Mouse (Mus musculus) liver, embryonic 14.5 days (tissue): ENCODE data around the gene Cox8b. TPM values are rescaled to one million over a fixed set of nuclear protein-coding genes. Genes with fewer than 3 reads are reported as not detected.
"Not testable (repeated sequence)": the region's sequence is repeated elsewhere in the genome, so short reads cannot be mapped to it uniquely, and the experiment has no call there.

Source experiments
- ATAC-seq: fragments of 200-750 bp; cut with Nextera tagmentation; 2 replicates; pipeline ENCODE4 v1.8.0; 2017; ENCODE audit warnings: moderate number of reproducible peaks, mild to moderate bottlenecking, moderate library complexity; ENCODE audit not compliant: insufficient read depth
- DNase-seq, 3 experiments: peaks; one replicate each; pipeline ENCODE4 v3.0.0-alpha.2; 2012 to 2013; ENCODE audit warnings: low read depth in 3 of 3, low spot score in 3 of 3
- H3K27ac ChIP-seq: fragments of 300-500 bp; sonication (generic); 2 replicates; pipeline ENCODE4 v1.5.1; 2014; ENCODE audit warnings: moderate library complexity, mild to moderate bottlenecking, control low read depth, inconsistent platforms
- H3K27me3 ChIP-seq: fragments of 300-500 bp; sonication (generic); 2 replicates; pipeline ENCODE4 v1.6.1; 2014; ENCODE audit warnings: mild to moderate bottlenecking, low read length, moderate library complexity; ENCODE audit not compliant: control insufficient read depth, insufficient read depth
- H3K36me3 ChIP-seq: fragments of 300-500 bp; sonication (generic); replicated peaks from 2 replicates; pipeline ENCODE4 v1.6.1; 2014; ENCODE audit warnings: low read depth; ENCODE audit not compliant: control insufficient read depth, insufficient read depth
- H3K4me1 ChIP-seq, 2 experiments: fragments of 200-500 bp in 1 of 2; fragments of 300-500 bp in 1 of 2; sonication (generic) in 1 of 2; replicated peaks; 2 replicates each; pipeline ENCODE4 v1.6.1; 2012 to 2014; ENCODE audit warnings: antibody characterized with exemption in 1 of 2, inconsistent platforms in 1 of 2, low read length in 1 of 2; ENCODE audit not compliant: control insufficient read depth in 2 of 2, insufficient read depth in 2 of 2
- H3K4me2 ChIP-seq: fragments of 300-500 bp; sonication (generic); 2 replicates; pipeline ENCODE4 v1.6.1; 2014; ENCODE audit warnings: low read depth, mild to moderate bottlenecking, control low read depth, moderate library complexity
- H3K4me3 ChIP-seq, 2 experiments: fragments of 200-500 bp in 1 of 2; fragments of 300-500 bp in 1 of 2; sonication (generic) in 1 of 2; 2 replicates each; pipeline ENCODE4 v1.5.1; 2012 to 2014; ENCODE audit warnings: low read depth in 2 of 2, low read length in 2 of 2, mild to moderate bottlenecking in 2 of 2, control low read depth in 1 of 2, inconsistent platforms in 1 of 2, moderate library complexity in 1 of 2; ENCODE audit not compliant: insufficient read depth in 1 of 2
- H3K9ac ChIP-seq: fragments of 300-500 bp; sonication (generic); replicated peaks from 2 replicates; pipeline ENCODE4 v1.6.1; 2014; ENCODE audit warnings: mild to moderate bottlenecking, control low read depth, moderate library complexity
- H3K9me3 ChIP-seq: fragments of 300-500 bp; sonication (generic); 2 replicates; pipeline ENCODE4 v1.6.1; 2016; ENCODE audit warnings: low read length, mixed read lengths; ENCODE audit not compliant: control insufficient read depth
- CTCF ChIP-seq: IDR thresholded peaks from 2 replicates; pipeline ENCODE4 v1.5.1; 2016; ENCODE audit warnings: antibody characterized with exemption, low read depth, control low read depth
- EP300 ChIP-seq: IDR thresholded peaks from 2 replicates; pipeline ENCODE4 v1.6.1; 2016; ENCODE audit warnings: antibody characterized with exemption, low read depth
- WGBS: fragments of 180-500 bp; shearing (Covaris S2); extraction: QIAGEN DNeasy Blood & Tissue Kit; methylation state at CpG from one replicate; pipeline ENCODE4 v1.1.7; 2014; ENCODE audit not compliant: insufficient replicate concordance; 5-methylcytosine and 5-hydroxymethylcytosine counted together
- polyA plus RNA-seq, 2 experiments: library from polyadenylated mRNA; depleted of rRNA in 1 of 2; stranded (reverse) in 1 of 2; unstranded in 1 of 2; fragments of >200 nt; fragmentation: Nextera tagmentation in 1 of 2; extraction: Ambion mirVana in 1 of 2; gene quantifications; 2 replicates each; pipeline versions ENCODE4 v1.2.1 to v1.2.3; 2012 to 2014

The Cox8b gene
- polyA plus RNA-seq, 2 experiments = not detected

GRCm38 (mm10) chr7:140902036-140902875, 2.0 kb upstream of the Cox8b start:
- Histone ChIP-seq H3K4me3 (no peak overlapping the region), H3K36me3 (peaks cover 6% of the 10 kb centered on the region), H3K27ac (no peak overlapping the region), H3K9ac (no peak overlapping the region), H3K4me1 (no peaks in the 10 kb centered on the region), H3K9me3 (no peaks in the 10 kb centered on the region), H3K4me2 (no peak overlapping the region), H3K27me3 (no peaks in the 10 kb centered on the region)
- WGBS = 68% methylated on average over 15 of the region's 15 CpGs
- TF ChIP-seq EP300 (no peak), CTCF (no peak)
- ATAC-seq = no peak
- no peak for DNase-seq

- no peak for DNase-seq
- peaks cover 9% of the 10 kb centered on the region for H3K36me3 ChIP-seq
Observed at GRCm38 (mm10) chr7:140899121-140899520, 1.1 kb downstream of the Cox8b start.

GRCm38 (mm10) chr7:140897863-140898262, 2.4 kb downstream of the Cox8b start:
- Histone ChIP-seq H3K4me2 (no peak overlapping the region), H3K27me3 (no peaks in the 10 kb centered on the region), H3K36me3 (peaks cover 11% of the 10 kb centered on the region), H3K9me3 (no peaks in the 10 kb centered on the region), H3K4me3 (no peak overlapping the region), H3K9ac (no peak overlapping the region), H3K27ac (no peak overlapping the region), H3K4me1 (no peaks in the 10 kb centered on the region)
- no peak for ATAC-seq
- 77% methylated on average over 7 of the region's 7 CpGs for WGBS
- TF ChIP-seq EP300 = no peak
- no peak for TF ChIP-seq CTCF
- DNase-seq = no peak

More at GRCm38 (mm10) chr7:140899121-140899520, 1.1 kb downstream of the Cox8b start:
- Histone ChIP-seq H3K27me3 (no peaks in the 10 kb centered on the region), H3K4me1 (no peaks in the 10 kb centered on the region), H3K9me3 (no peaks in the 10 kb centered on the region), H3K4me2 (no peak overlapping the region), H3K4me3 (no peak overlapping the region), H3K9ac (no peak overlapping the region), H3K27ac (no peak overlapping the region)
- 69% methylated on average over 3 of the region's 3 CpGs for WGBS
- TF ChIP-seq CTCF (no peak), EP300 (no peak)
- no peak for ATAC-seq

DNA sequence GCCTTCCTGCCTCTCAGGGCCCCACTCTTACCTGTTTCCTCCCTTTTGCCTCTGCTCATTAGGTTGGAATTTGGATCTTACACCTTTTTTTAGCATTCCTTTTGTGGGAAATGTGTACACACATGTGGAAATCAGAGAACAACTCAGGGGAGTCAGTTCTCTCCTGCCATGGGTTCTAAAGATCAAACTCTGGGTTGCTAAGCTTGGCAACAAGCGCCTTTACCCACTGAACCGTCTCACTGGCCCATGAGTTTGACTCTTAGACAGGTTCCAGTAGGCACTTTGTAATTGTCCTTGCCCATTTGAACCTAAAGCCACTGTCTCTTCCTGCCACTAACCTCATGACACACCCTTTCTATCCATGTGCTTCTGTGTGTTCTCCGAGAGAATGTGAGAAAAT, 5.6 kb downstream of the Cox8b start:
- H3K9ac ChIP-seq = no peak overlapping the region
- no peak overlapping the region for H3K27ac ChIP-seq
- DNase-seq (no peak), ATAC-seq (no peak)
- no peaks in the 10 kb centered on the region for H3K27me3 ChIP-seq
- peaks cover 27% of the 10 kb centered on the region for H3K36me3 ChIP-seq
- 84% methylated on average over 3 of the region's 3 CpGs for WGBS
- H3K9me3 ChIP-seq = no peaks in the 10 kb centered on the region
- no peak overlapping the region for H3K4me3 ChIP-seq
- TF ChIP-seq CTCF (no peak), EP300 (no peak)
- no peaks in the 10 kb centered on the region for H3K4me1 ChIP-seq
- no peak overlapping the region for H3K4me2 ChIP-seq

GRCm38 (mm10) chr7:140894031-140894430, 6.2 kb downstream of the Cox8b start:
- H3K27ac ChIP-seq = no peak overlapping the region
- no peak for ATAC-seq

DNA sequence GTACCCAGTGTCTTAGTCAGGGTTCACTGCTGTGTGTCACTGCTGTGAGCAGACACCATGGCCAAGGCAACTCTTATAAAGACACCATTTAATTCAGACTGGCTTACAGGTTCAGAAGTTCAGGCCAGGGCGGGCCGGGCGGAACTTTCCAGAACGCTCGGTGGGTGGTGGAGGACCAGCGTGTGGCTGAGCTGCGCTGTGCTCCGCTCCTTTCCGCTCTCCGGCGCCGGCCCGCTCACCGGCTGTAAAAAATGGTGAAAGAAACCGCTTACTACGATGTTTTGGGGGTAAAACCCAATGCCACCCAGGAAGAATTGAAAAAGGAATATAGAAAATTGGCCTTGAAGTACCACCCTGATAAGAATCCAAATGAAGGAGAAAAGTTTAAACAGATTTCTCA, 9.6 kb downstream of the Cox8b start:
- H3K4me3 ChIP-seq, H3K27ac ChIP-seq, H3K27me3 ChIP-seq, DNase-seq, H3K9ac ChIP-seq, H3K9me3 ChIP-seq, H3K4me2 ChIP-seq, ATAC-seq, H3K4me1 ChIP-seq: not testable (repeated sequence)
- 95% methylated on average over 16 of the region's 16 CpGs for WGBS
- H3K36me3 ChIP-seq = peaks cover 58% of the 10 kb centered on the region

More at GRCm38 (mm10) chr7:140894031-140894430, 6.2 kb downstream of the Cox8b start:
- TF ChIP-seq CTCF (no peak), EP300 (no peak)
- H3K4me2 ChIP-seq = no peak overlapping the region
- H3K9ac ChIP-seq = no peak overlapping the region
- no peak overlapping the region for H3K4me3 ChIP-seq
- DNase-seq = no peak
- H3K27me3 ChIP-seq = no peaks in the 10 kb centered on the region
- no peaks in the 10 kb centered on the region for H3K4me1 ChIP-seq
- 77% methylated on average over 7 of the region's 7 CpGs for WGBS
- peaks cover 33% of the 10 kb centered on the region for H3K36me3 ChIP-seq
- no peaks in the 10 kb centered on the region for H3K9me3 ChIP-seq
